Mouse (Mus musculus): ENCODE results near the gene Cacna1e.

The Cacna1e gene

GRCm38 (mm10) chr1:154884275-154885206 is at the start of gene Cacna1e:
Cacna1e (minus strand) TSS chr1:154884501.
- DNase-seq (ENCODE audit: low read depth, low spot score), result peak; percentile 7

- no peak for DNase-seq (ENCODE audit: low read depth, low spot score)
Measured at GRCm38 (mm10) chr1:154918406-154918805, 34.1 kb upstream of the Cacna1e start.

GRCm38 (mm10) chr1:154917438-154917837 is 33.1 kb upstream of the Cacna1e start:
- no peak for DNase-seq (ENCODE audit: low read depth, low spot score)

GRCm38 (mm10) chr1:154909554-154909953 is 25.3 kb upstream of the Cacna1e start:
- DNase-seq (ENCODE audit: low read depth, low spot score), result no peak

- DNase-seq (ENCODE audit: low read depth, low spot score), result no peak
Measured at GRCm38 (mm10) chr1:154897390-154897789, 13.1 kb upstream of the Cacna1e start.

- no peak for DNase-seq (ENCODE audit: low read depth, low spot score)
Measured at GRCm38 (mm10) chr1:154890244-154890643, 5.9 kb upstream of the Cacna1e start.

- DNase-seq (ENCODE audit: low read depth, low spot score), result no peak
Measured at GRCm38 (mm10) chr1:154888495-154888894, 4.2 kb upstream of the Cacna1e start.

GRCm38 (mm10) chr1:154888018-154888417 is 3.7 kb upstream of the Cacna1e start:
- DNase-seq (ENCODE audit: low read depth, low spot score), result no peak

- DNase-seq (ENCODE audit: low read depth, low spot score), result no peak
Measured at GRCm38 (mm10) chr1:154887546-154887945, 3.2 kb upstream of the Cacna1e start.

GRCm38 (mm10) chr1:154886611-154887010 is 2.3 kb upstream of the Cacna1e start:
- peak; percentile 10 for DNase-seq (ENCODE audit: low read depth, low spot score)

GRCm38 (mm10) chr1:154885207-154885548 is 877 bp upstream of the Cacna1e start:
- no peak for DNase-seq (ENCODE audit: low read depth, low spot score)

- DNase-seq (ENCODE audit: low read depth, low spot score), result no peak
Measured at GRCm38 (mm10) chr1:154883596-154884191, 607 bp downstream of the Cacna1e start.

GRCm38 (mm10) chr1:154865981-154866380 is 18.3 kb downstream of the Cacna1e start:
- no peak for DNase-seq (ENCODE audit: low read depth, low spot score)

GRCm38 (mm10) chr1:154861416-154861815 is 22.9 kb downstream of the Cacna1e start:
- no peak for DNase-seq (ENCODE audit: low read depth, low spot score)

GRCm38 (mm10) chr1:154854564-154854963 is 29.7 kb downstream of the Cacna1e start:
- no peak for DNase-seq (ENCODE audit: low read depth, low spot score)

- no peak for DNase-seq (ENCODE audit: low read depth, low spot score)
Measured at GRCm38 (mm10) chr1:154850515-154851287, 33.6 kb downstream of the Cacna1e start.

- no peak for DNase-seq (ENCODE audit: low read depth, low spot score)
Measured at GRCm38 (mm10) chr1:154848683-154849579, 35.4 kb downstream of the Cacna1e start.

- DNase-seq (ENCODE audit: low read depth, low spot score), result no peak
Measured at GRCm38 (mm10) chr1:154846900-154847299, 37.4 kb downstream of the Cacna1e start.

GRCm38 (mm10) chr1:154843427-154843826 is 40.9 kb downstream of the Cacna1e start:
- peak; percentile 41 for DNase-seq (ENCODE audit: low read depth, low spot score)

GRCm38 (mm10) chr1:154842336-154842735 is 42.0 kb downstream of the Cacna1e start:
- DNase-seq (ENCODE audit: low read depth, low spot score), result no peak

GRCm38 (mm10) chr1:154841057-154841630 is 43.2 kb downstream of the Cacna1e start:
- no peak for DNase-seq (ENCODE audit: low read depth, low spot score)

Data from R1 (cell line).